Mouse (Mus musculus) frontal cortex, adult (tissue): ENCODE results near the gene Tprg.

Experiments used
- ATAC-seq: cut with Nextera tagmentation; 2 replicates; pipeline ENCODE4 v1.9.2; 2017; ENCODE audit warnings: mild to moderate bottlenecking, moderate library complexity, mixed read lengths; ENCODE audit not compliant: low TSS enrichment

The Tprg gene

GRCm38 (mm10) chr16:25425376-25425775 lies 138.8 kb downstream of the Tprg start:
- no peak for ATAC-seq

- no peak for ATAC-seq
Measured at GRCm38 (mm10) chr16:25426261-25426660, 139.6 kb downstream of the Tprg start.

- ATAC-seq: no peak
Measured at GRCm38 (mm10) chr16:25440039-25440438, 153.4 kb downstream of the Tprg start.

- no peak for ATAC-seq
Measured at GRCm38 (mm10) chr16:25445580-25445979, 159.0 kb downstream of the Tprg start.

GRCm38 (mm10) chr16:25451511-25451910 lies 164.9 kb downstream of the Tprg start:
- no peak for ATAC-seq

GRCm38 (mm10) chr16:25464732-25465131 lies 178.1 kb downstream of the Tprg start:
- ATAC-seq: 0 out of 2 replicates have a peak, but pooled peaks have one; percentile 20

- peak; percentile 71 for ATAC-seq
Measured at GRCm38 (mm10) chr16:25465435-25466139, 179.0 kb downstream of the Tprg start.

- ATAC-seq: no peak
Measured at GRCm38 (mm10) chr16:25468040-25468439, 181.4 kb downstream of the Tprg start.

- no peak for ATAC-seq
Measured at GRCm38 (mm10) chr16:25468662-25469061, 182.0 kb downstream of the Tprg start.
